Mouse (Mus musculus) embryonic facial prominence, embryonic 14.5 days (tissue): Measurements from ENCODE around the gene Ccdc85c. TPM values are rescaled to one million over a fixed set of nuclear protein-coding genes. Genes with fewer than 3 reads are reported as not detected.
A peak's percentile ranks its signal among the peaks of the same experiment; 100 is the strongest.

ENCODE experiments used
- ATAC-seq: fragments of 200-750 bp; cut with Nextera tagmentation; 2 replicates; pipeline ENCODE4 v1.8.0; 2017; ENCODE audit warnings: low read depth, moderate number of reproducible peaks, moderate TSS enrichment
- DNase-seq: peaks from one replicate; pipeline ENCODE4 v3.0.0-alpha.2; 2015; ENCODE audit warnings: low spot score
- H3K27ac ChIP-seq: fragments of 300-500 bp; sonication (generic); replicated peaks from 2 replicates; pipeline ENCODE4 v1.5.1; 2014; ENCODE audit warnings: low read depth, mild to moderate bottlenecking, low read length, moderate library complexity
- H3K27me3 ChIP-seq: fragments of 300-500 bp; sonication (generic); replicated peaks from 2 replicates; pipeline ENCODE4 v1.6.1; 2014; ENCODE audit warnings: low read length; ENCODE audit not compliant: control insufficient read depth, insufficient read depth
- H3K36me3 ChIP-seq: fragments of 300-500 bp; sonication (generic); 2 replicates; pipeline ENCODE4 v1.6.1; 2014; ENCODE audit warnings: low read length, mixed read lengths; ENCODE audit not compliant: control insufficient read depth, insufficient read depth
- H3K4me1 ChIP-seq: fragments of 300-500 bp; sonication (generic); 2 replicates; pipeline ENCODE4 v1.6.1; 2014; ENCODE audit warnings: antibody characterized with exemption, low read length; ENCODE audit not compliant: control insufficient read depth, insufficient read depth
- H3K4me2 ChIP-seq: fragments of 300-500 bp; sonication (generic); 2 replicates; pipeline ENCODE4 v1.6.1; 2014; ENCODE audit warnings: low read depth, mild to moderate bottlenecking, low read length, moderate library complexity, mixed read lengths
- H3K4me3 ChIP-seq: fragments of 300-500 bp; sonication (generic); 2 replicates; pipeline ENCODE4 v1.5.1; 2014; ENCODE audit warnings: low read depth, mild to moderate bottlenecking, low read length
- H3K9ac ChIP-seq: fragments of 300-500 bp; sonication (generic); 2 replicates; pipeline ENCODE4 v1.6.1; 2014; ENCODE audit warnings: low read depth, mild to moderate bottlenecking, low read length, moderate library complexity, mixed read lengths
- H3K9me3 ChIP-seq: fragments of 300-500 bp; sonication (generic); 2 replicates; pipeline ENCODE4 v1.6.1; 2016; ENCODE audit warnings: low read length; ENCODE audit not compliant: control insufficient read depth
- WGBS: fragments of 180-500 bp; shearing (Covaris S2); extraction: QIAGEN DNeasy Blood & Tissue Kit; methylation state at CpG from one replicate; pipeline ENCODE4 v1.1.7; 2014; 5-methylcytosine and 5-hydroxymethylcytosine counted together
- polyA plus RNA-seq: library from polyadenylated mRNA; unstranded; fragments of >200 nt; fragmentation: Nextera tagmentation; extraction: Ambion mirVana; gene quantifications from 2 replicates; pipeline ENCODE4 v1.2.1, GENCODE M21; 2014

Ccdc85c gene
- polyA plus RNA-seq, 1 experiment from 2014 or later = 4.7 TPM

GRCm38 (mm10) chr12:108179321-108180266 is 95.6 kb downstream of the Ccdc85c start, which contains the start of gene Ccnk:
Ccnk (plus strand) TSS chr12:108179579.
- Histone ChIP-seq H3K27ac (peak within 1 kb of the TSS; percentile 87), H3K27me3 (no peaks in the 10 kb centered on the region), H3K4me3 (peak within 1 kb of the TSS; percentile 88), H3K4me1 (peaks cover 23% of the 10 kb centered on the region), H3K4me2 (peak within 1 kb of the TSS; percentile 85), H3K36me3 (peaks cover 22% of the 10 kb centered on the region; the same call in 1 of the 2 replicates), H3K9me3 (no peaks in the 10 kb centered on the region), H3K9ac (peak within 1 kb of the TSS; percentile 87)
- ATAC-seq (peak; percentile 98), DNase-seq (peak; percentile 100)
- WGBS = 2% methylated on average over 51 of the region's 82 CpGs

DNA sequence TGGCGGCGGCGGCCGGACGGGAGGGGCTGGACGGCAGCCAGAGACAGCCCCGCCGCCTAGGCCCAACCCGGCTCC is 96.1 kb downstream of the Ccdc85c start, which contains the start of gene Setd3:
TSS of gene Setd3 (minus strand) at position 69 of the 75 bp plus-strand sequence.
- no CpG with 5 or more reads among the region's 9 CpGs for WGBS
- Histone ChIP-seq H3K4me2 (peak within 1 kb of the TSS; percentile 85), H3K9ac (peak within 1 kb of the TSS; percentile 87), H3K27ac (peak within 1 kb of the TSS; percentile 87), H3K4me1 (peaks cover 23% of the 10 kb centered on the region), H3K27me3 (no peaks in the 10 kb centered on the region), H3K36me3 (peaks cover 22% of the 10 kb centered on the region; the same call in 1 of the 2 replicates), H3K9me3 (no peaks in the 10 kb centered on the region), H3K4me3 (peak within 1 kb of the TSS; percentile 88)
- ATAC-seq (no peak), DNase-seq (no peak)

DNA sequence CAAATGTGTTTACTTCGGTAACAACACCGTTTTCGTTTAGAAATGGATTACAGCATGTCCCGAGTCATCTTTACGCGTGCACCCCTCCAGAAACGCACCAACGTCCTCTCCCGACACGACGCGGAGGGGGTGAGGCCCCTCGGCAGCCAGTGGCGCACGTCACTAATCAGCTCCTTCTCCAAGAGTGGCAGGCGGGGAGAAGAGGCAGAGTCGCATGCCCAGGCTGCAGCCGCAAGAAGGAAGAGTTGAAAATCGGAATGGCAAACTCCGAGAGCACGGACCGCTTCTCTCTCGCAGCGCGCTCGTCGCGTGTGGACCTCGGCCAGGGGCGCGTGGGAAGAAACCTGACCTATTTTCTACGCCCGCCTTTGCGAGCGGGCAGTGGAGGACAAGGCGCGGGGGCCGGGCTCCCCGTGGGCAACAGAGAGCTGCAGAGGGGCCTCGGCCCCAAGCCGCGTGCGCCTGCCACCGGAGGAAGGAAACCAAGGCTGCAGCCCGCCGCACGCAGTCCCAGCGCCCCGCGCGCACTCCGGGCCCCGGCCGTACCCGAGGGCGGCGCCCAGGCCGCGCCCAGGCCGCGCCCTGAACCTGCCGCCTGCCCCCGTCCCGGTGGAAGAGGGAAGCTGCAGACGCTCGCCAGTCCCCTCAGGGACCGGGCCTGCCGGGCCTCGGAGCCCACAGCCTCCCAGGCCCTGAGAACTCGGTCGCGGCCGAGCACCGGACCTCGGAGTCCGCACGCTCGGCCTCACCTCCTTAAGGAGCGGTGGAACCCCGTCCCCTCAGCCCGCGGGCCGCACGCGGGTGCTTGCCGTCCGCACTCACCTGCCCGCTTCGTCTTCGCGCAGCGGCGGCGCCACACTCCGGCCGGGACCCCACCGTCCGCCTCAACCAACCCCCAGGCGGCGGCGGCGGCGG is 96.6 kb downstream of the Ccdc85c start:
- WGBS = under 1% methylated on average over 54 of the region's 103 CpGs
- H3K27me3 ChIP-seq = no peaks in the 10 kb centered on the region
- H3K36me3 ChIP-seq = peaks cover 21% of the 10 kb centered on the region; the same call in 1 of the 2 replicates
- H3K4me3 ChIP-seq = peak overlapping the region; percentile 88
- H3K4me1 ChIP-seq = peaks cover 23% of the 10 kb centered on the region
- no peaks in the 10 kb centered on the region for H3K9me3 ChIP-seq
- ATAC-seq (peak; percentile 32), DNase-seq (peak; percentile 63)
- peak overlapping the region; percentile 85 for H3K4me2 ChIP-seq
- peak overlapping the region; percentile 87 for H3K27ac ChIP-seq
- H3K9ac ChIP-seq = peak overlapping the region; percentile 87

DNA sequence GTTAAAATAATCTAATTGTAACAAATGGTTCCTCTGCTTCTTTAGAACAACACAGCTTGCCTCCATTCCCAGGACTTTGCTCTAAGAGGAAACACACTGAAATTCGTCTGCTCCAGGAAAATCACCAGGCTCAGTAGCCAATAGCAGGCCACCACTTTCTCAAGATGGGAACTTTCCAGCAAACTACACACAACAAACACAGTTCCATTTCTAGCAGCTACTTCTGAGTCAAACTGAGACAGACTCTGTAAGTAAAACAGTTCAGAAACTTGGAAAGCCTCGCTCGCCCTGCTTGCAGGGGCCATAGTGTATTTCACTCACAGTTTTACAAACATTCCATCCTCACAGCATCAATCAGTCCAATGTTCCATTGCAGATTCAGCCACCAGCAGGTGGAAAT is 98.9 kb downstream of the Ccdc85c start:
- Histone ChIP-seq H3K36me3 (no peaks in the 10 kb centered on the region), H3K27me3 (no peaks in the 10 kb centered on the region), H3K4me2 (no peak overlapping the region), H3K4me1 (peaks cover 23% of the 10 kb centered on the region), H3K27ac (no peak overlapping the region), H3K9ac (no peak overlapping the region), H3K9me3 (no peaks in the 10 kb centered on the region), H3K4me3 (no peak overlapping the region)
- ATAC-seq (no peak), DNase-seq (no peak)
- WGBS = 77% methylated on average over 3 of the region's 3 CpGs

- H3K4me2 ChIP-seq = no peak overlapping the region
- no peak overlapping the region for H3K27ac ChIP-seq
- WGBS = 60% methylated on average over 8 of the region's 8 CpGs
- no peak overlapping the region for H3K4me3 ChIP-seq
- H3K27me3 ChIP-seq = no peaks in the 10 kb centered on the region
- no peak for ATAC-seq
- no peaks in the 10 kb centered on the region for H3K9me3 ChIP-seq
- no peaks in the 10 kb centered on the region for H3K36me3 ChIP-seq
- no peak for DNase-seq
- H3K4me1 ChIP-seq = peaks cover 21% of the 10 kb centered on the region
- no peak overlapping the region for H3K9ac ChIP-seq
These were observed 100.4 kb downstream of the Ccdc85c start for GRCm38 (mm10) chr12:108174606-108175505.

DNA sequence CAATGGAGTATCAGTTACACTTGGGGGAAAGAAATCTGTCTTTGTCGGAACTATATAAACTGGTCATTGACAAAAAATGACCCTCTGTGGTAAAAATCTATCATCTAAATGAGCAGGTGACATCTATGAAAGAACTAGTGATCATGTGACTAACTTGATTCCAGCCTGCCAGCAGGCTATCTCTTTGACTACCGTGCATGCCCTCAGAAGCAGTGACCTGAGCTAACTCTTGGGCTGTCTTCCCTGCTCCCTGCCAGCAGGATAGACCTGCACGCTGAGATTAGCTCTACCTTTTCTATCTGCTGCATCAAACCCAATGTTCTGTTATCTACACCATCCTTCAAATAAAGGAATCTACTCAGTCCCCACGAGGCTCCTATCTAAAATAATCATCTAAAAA is 102.6 kb downstream of the Ccdc85c start:
- WGBS = 65% methylated on average over 4 of the region's 4 CpGs
- no peaks in the 10 kb centered on the region for H3K9me3 ChIP-seq
- no peak overlapping the region for H3K27ac ChIP-seq
- H3K9ac ChIP-seq = no peak overlapping the region
- H3K36me3 ChIP-seq = no peaks in the 10 kb centered on the region
- H3K4me1 ChIP-seq = peaks cover 17% of the 10 kb centered on the region
- no peak for ATAC-seq
- DNase-seq = no peak
- no peaks in the 10 kb centered on the region for H3K27me3 ChIP-seq
- no peak overlapping the region for H3K4me2 ChIP-seq
- no peak overlapping the region for H3K4me3 ChIP-seq

GRCm38 (mm10) chr12:108171336-108171735 is 103.9 kb downstream of the Ccdc85c start:
- DNase-seq = peak; percentile 39
- Histone ChIP-seq H3K9ac (no peak overlapping the region), H3K4me3 (no peak overlapping the region), H3K36me3 (no peaks in the 10 kb centered on the region), H3K27ac (no peak overlapping the region), H3K9me3 (no peaks in the 10 kb centered on the region), H3K4me2 (no peak overlapping the region), H3K27me3 (no peaks in the 10 kb centered on the region), H3K4me1 (peaks cover 5% of the 10 kb centered on the region; the same call in 1 of the 2 replicates)
- no peak for ATAC-seq

DNA sequence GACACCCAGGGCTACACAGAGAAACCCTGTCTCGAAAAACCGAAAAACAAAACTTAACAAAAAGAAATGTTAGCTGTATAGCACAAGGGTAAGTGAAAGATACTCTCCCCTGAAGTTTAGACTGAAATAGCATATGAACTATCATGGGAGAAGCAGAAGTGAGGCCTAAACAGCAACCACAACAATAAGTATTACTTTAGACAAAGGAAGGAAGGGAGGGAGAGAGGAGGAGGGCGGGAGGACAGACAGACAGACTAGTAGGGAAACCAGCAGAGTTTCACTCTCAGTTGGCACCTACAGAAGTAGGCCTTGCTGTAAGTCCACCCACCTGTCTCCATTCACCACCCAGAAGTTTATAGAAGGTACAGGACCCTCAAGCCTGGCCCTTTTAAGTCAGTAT is 104.8 kb downstream of the Ccdc85c start:
- Histone ChIP-seq H3K4me2 (no peak overlapping the region), H3K4me3 (no peak overlapping the region), H3K27ac (no peak overlapping the region), H3K36me3 (no peaks in the 10 kb centered on the region), H3K4me1 (peaks cover 2% of the 10 kb centered on the region; the same call in 1 of the 2 replicates), H3K27me3 (no peaks in the 10 kb centered on the region), H3K9me3 (no peaks in the 10 kb centered on the region), H3K9ac (no peak overlapping the region)
- ATAC-seq = no peak
- DNase-seq = no peak
- 83% methylated on average over 3 of the region's 3 CpGs for WGBS
